Mouse (Mus musculus): Measurements from ENCODE around the gene Cd37.

- TF ChIP-seq CTCF (IDR thresholded peaks at IDR 0.05; ENCODE audit: borderline replicate concordance, control insufficient read depth, extremely low read depth, insufficient read depth, low read length, poor library complexity): no peak
- no peak for TF ChIP-seq POLR2A (IDR thresholded peaks at IDR 0.05; ENCODE audit: control insufficient read depth, extremely low read depth, insufficient read depth, low read length, poor library complexity)
These were observed 25.2 kb downstream of the Cd37 start for GRCm38 (mm10) chr7:45213708-45214107.
